Comparison of ENCODE assay signal across 9 mouse cellular contexts in the genomic region with DNA sequence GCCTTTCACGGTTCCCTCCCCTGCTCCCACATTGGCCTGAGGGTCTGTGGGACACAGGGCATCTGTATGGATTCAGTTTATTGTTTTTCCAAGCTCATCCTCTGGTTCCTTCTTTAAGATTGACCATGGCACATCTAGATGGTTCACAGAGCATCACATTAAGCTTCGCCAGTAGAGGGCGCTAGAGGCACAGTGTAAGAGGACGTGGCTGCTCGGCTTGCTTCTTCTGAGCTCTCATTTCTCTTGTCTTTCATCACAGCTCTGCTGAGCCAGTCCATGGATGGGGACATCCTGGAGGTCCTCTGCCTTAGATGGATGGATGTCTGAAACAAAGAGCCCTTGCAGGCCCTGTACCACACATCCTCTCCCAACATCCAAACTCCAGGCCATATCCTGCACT. TPM values are rescaled to one million over a fixed set of nuclear protein-coding genes. Genes with fewer than 3 reads are reported as not detected.
DNase-seq lines count a peak whose midpoint lies in the region; ATAC-seq and TF ChIP-seq lines count a peak whose summit lies in the region.
"Had no signal": no experiment of that assay in that cellular context is flagged by ENCODE, and none has a peak within 500 bp of the region (broad histone marks: within the 10 kb centered on the region; RNA-seq: fewer than 3 reads in every experiment).

No protein-coding gene starts in this region.

- H3K27ac ChIP-seq in forebrain, embryonic 13.5 days, result no peak overlapping the region
- no peak overlapping the region for H3K27ac ChIP-seq in thymus, adult 2 months (ENCODE audit: control insufficient read depth, insufficient read depth, low read length)
- H3K27ac ChIP-seq: macrophage had no signal

- ATAC-seq in forebrain, embryonic 13.5 days, result peak; percentile 68

- DNase-seq in c-Kit-positive CD71-positive TER-119-positive erythroid progenitor cells, embryonic 14.5 days (ENCODE audit: low spot score), result peak; percentile 85
- DNase-seq in heart, postnatal 25 days (ENCODE audit: low spot score), result peak; percentile 58
- DNase-seq in layer of hippocampus, adult 11-12 months (ENCODE audit: low spot score), result peak; percentile 94
- peak; percentile 76 for DNase-seq in lung, adult 2 months
- DNase-seq in ovary, adult 18-20 months (ENCODE audit: low spot score), result peak; percentile 72
- DNase-seq in thymus, adult 2 months, result peak; percentile 79

- peak; percentile 79 for TF ChIP-seq CTCF in E14TG2a.4 (conservative IDR thresholded peaks at IDR 0.05; ENCODE audit: low read length)
- peak; percentile 97 for TF ChIP-seq CTCF in lung, adult 2 months (IDR thresholded peaks at IDR 0.05; ENCODE audit: insufficient read depth, low read length)
- TF ChIP-seq CTCF in thymus, adult 2 months (IDR thresholded peaks at IDR 0.05; ENCODE audit: borderline replicate concordance, control insufficient read depth, extremely low read depth, insufficient read depth, low read length, poor library complexity), result peak; percentile 30; the same call in 1 of the 2 replicates

- no peak overlapping the region for H3K4me2 ChIP-seq in forebrain, embryonic 13.5 days

- H3K9me3 ChIP-seq in E14TG2a.4 (ENCODE audit: low read length), result no peaks in the 10 kb centered on the region
- no peaks in the 10 kb centered on the region for H3K9me3 ChIP-seq in forebrain, embryonic 13.5 days (replicated peaks)

- WGBS in forebrain, embryonic 13.5 days, result 2% methylated on average over 5 of the region's 5 CpGs
- 3% methylated on average over 5 of the region's 5 CpGs for WGBS in lung, adult 2 months
- WGBS in thymus, adult 2 months, result 10% methylated on average over 5 of the region's 5 CpGs

- H3K36me3 ChIP-seq in E14TG2a.4 (ENCODE audit: insufficient read depth, low read length), result no peaks in the 10 kb centered on the region
- no peaks in the 10 kb centered on the region for H3K36me3 ChIP-seq in forebrain, embryonic 13.5 days (ENCODE audit: poor library complexity, severe bottlenecking)
- no peaks in the 10 kb centered on the region for H3K36me3 ChIP-seq in thymus, adult 2 months (ENCODE audit: control insufficient read depth, insufficient read depth, low read length)

- no peak overlapping the region for H3K4me3 ChIP-seq in E14TG2a.4 (replicated peaks; ENCODE audit: low read length)
- H3K4me3 ChIP-seq in forebrain, embryonic 13.5 days, result no peak overlapping the region
- no peak overlapping the region for H3K4me3 ChIP-seq in lung, adult 2 months (replicated peaks; ENCODE audit: extremely low read depth, low read depth, low read length)
- H3K4me3 ChIP-seq in thymus, adult 2 months (ENCODE audit: control insufficient read depth, insufficient read depth, low read length), result no peak overlapping the region

- no peaks in the 10 kb centered on the region for H3K27me3 ChIP-seq in E14TG2a.4 (ENCODE audit: insufficient read depth, low read length)
- no peaks in the 10 kb centered on the region for H3K27me3 ChIP-seq in forebrain, embryonic 13.5 days
- no peaks in the 10 kb centered on the region for H3K27me3 ChIP-seq in thymus, adult 2 months (ENCODE audit: control insufficient read depth, insufficient read depth, low read length)

- H3K4me1 ChIP-seq in E14TG2a.4 (replicated peaks; ENCODE audit: low read depth, low read length), result peaks cover 41% of the 10 kb centered on the region
- no peaks in the 10 kb centered on the region for H3K4me1 ChIP-seq in forebrain, embryonic 13.5 days
- no peaks in the 10 kb centered on the region for H3K4me1 ChIP-seq in lung, adult 2 months (ENCODE audit: control insufficient read depth, insufficient read depth, low read length)
- peaks cover 3% of the 10 kb centered on the region for H3K4me1 ChIP-seq in thymus, adult 2 months (replicated peaks; ENCODE audit: control insufficient read depth, insufficient read depth, low read length)

- peak overlapping the region; percentile 17; the same call in 1 of the 2 replicates for H3K9ac ChIP-seq in forebrain, embryonic 13.5 days

- no peak for TF ChIP-seq POLR2A in lung, adult 2 months (IDR thresholded peaks at IDR 0.05; ENCODE audit: borderline replicate concordance, extremely low read depth, low read depth, low read length)
- no peak for TF ChIP-seq POLR2A in thymus, adult 2 months (IDR thresholded peaks at IDR 0.05; ENCODE audit: control insufficient read depth, extremely low read depth, insufficient read depth, low read length, poor library complexity)

- intact Hi-C loops in heart, postnatal 25 days (cut with DNase I), result loop anchor here (1.0 to 5.0 kb wide), 3 partner anchors 33 to 86 kb away; a partner anchor contains a TSS

RNA-seq across cellular contexts. Expression of a gene that starts 33.8 kb away (rescaled TPM):
- polyA plus RNA-seq in forebrain, embryonic 13.5 days (2015; fragmentation: Nextera tagmentation; extraction: Ambion mirVana), result 36.6 and 40.8 TPM in 2 replicates
- 10 to 100 TPM; 36.6 to 41.5 TPM for total RNA-seq in heart, postnatal 25 days (2021)
- 22.0 and 26.8 TPM in 2 replicates for polyA plus RNA-seq in lung, adult 2 months (2012; rRNA removed)
- polyA plus RNA-seq in thymus, adult 2 months (2012; rRNA removed), result 61.2 and 76.1 TPM in 2 replicates

RNA-seq across cellular contexts. Expression of a gene that starts 37.6 kb away (rescaled TPM):
- polyA plus RNA-seq in forebrain, embryonic 13.5 days (2015; fragmentation: Nextera tagmentation; extraction: Ambion mirVana), result 3.8 and 4.4 TPM in 2 replicates
- total RNA-seq in heart, postnatal 25 days (2021), result 1 to 10 TPM; 7.1 to 9.3 TPM
- polyA plus RNA-seq in lung, adult 2 months (2012; rRNA removed), result 20.1 and 21.1 TPM in 2 replicates
- polyA plus RNA-seq in thymus, adult 2 months (2012; rRNA removed), result 15.8 and 16.3 TPM in 2 replicates
- polyA plus RNA-seq: macrophage had no signal

RNA-seq across cellular contexts. Expression of a gene that starts 57.0 kb away (rescaled TPM):
- 0.19 and 0.36 TPM in 2 replicates for polyA plus RNA-seq in forebrain, embryonic 13.5 days (2015; fragmentation: Nextera tagmentation; extraction: Ambion mirVana)
- not detected for total RNA-seq in heart, postnatal 25 days (2021)
- not detected in 2 replicates for polyA plus RNA-seq in lung, adult 2 months (2012; rRNA removed)
- not detected in 2 replicates for polyA plus RNA-seq in thymus, adult 2 months (2012; rRNA removed)
- polyA plus RNA-seq: macrophage had no signal

RNA-seq across cellular contexts. Expression of a gene that starts 59.4 kb away (rescaled TPM):
- polyA plus RNA-seq in forebrain, embryonic 13.5 days (2015; fragmentation: Nextera tagmentation; extraction: Ambion mirVana), result 18.6 and 22.0 TPM in 2 replicates
- total RNA-seq in heart, postnatal 25 days (2021), result 10 to 100 TPM; 22.2 to 25.5 TPM
- polyA plus RNA-seq in lung, adult 2 months (2012; rRNA removed), result 13.9 and 15.4 TPM in 2 replicates
- polyA plus RNA-seq in thymus, adult 2 months (2012; rRNA removed), result 27.7 and 33.1 TPM in 2 replicates

Comparison
In these comparisons a context has a peak if more than half of its experiments do, and no peak if none do; other contexts are left out.
1. CTCF ChIP-seq: peak in every context shown above with its lines; median percentile 97 in lung, adult 2 months; 79 in E14TG2a.4; 30 in thymus, adult 2 months.